Mouse (Mus musculus) monocyte, adult 2 months (primary cell): Measurements from ENCODE around the gene Scgb2b19.
"Not testable (repeated sequence)": the region's sequence is repeated elsewhere in the genome, so short reads cannot be mapped to it uniquely, and the experiment has no call there.

Experiments used
- DNase-seq, 2 experiments: peaks; one replicate each; pipeline ENCODE4 v3.0.0; 2022; ENCODE audit warnings: low spot score in 2 of 2, low read depth in 1 of 2

Gene Scgb2b19

DNA sequence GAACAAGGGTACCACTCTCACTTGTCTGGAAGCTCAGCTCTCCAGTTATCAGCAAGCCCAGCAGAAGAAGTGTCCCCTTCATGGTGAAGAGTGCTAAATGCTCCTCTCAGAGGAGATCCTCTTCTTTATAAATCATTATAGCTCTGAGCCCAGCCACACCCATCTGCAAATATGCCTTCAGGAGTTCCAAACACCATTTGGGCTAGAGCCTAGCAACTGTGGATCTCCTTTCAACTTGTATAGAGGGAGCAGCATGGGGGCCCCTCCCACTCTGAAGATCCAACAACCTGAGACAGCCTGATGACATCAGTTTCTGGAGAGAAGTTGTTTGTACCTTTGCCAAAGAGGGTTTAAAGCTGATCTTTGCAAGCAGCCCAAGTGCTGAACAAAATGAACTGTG lies at the start of gene Scgb2b19:
Scgb2b19 (minus strand) TSS at position 101 of the 400 bp plus-strand sequence.
- DNase-seq: not testable (repeated sequence)

DNA sequence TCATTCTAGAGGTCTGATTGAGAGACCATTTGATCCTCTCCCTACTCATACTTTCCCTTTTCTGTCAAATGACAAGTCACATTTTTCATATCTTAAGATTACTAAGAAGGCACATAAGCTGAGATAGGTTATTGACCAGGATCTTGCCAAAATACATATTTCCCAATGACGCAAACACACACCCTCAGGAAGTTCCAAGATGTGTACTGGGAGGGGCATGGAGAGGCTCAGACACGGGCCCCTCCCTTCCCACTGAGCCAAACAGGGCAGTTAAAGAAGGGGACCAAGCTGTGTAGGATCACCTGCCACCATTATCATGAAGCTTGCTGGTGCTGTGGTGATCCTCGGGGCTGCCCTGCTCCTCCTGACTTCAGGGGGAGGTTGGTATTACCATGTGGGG lies 6.9 kb upstream of the Scgb2b19 start, which contains the start of gene Scgb1b19:
Scgb1b19 (plus strand) TSS at position 301 of the 400 bp plus-strand sequence.
- DNase-seq: not testable (repeated sequence)
